Mouse (Mus musculus) ES-E14 (cell line): Measurements from ENCODE around the gene Bag6.
"Not testable (repeated sequence)": the region's sequence is repeated elsewhere in the genome, so short reads cannot be mapped to it uniquely, and the experiment has no call there.

Experiments
- CHD2 ChIP-seq: IDR thresholded peaks from 2 replicates; pipeline ENCODE4 v1.6.1; 2014; ENCODE audit warnings: mild to moderate bottlenecking, low read depth, low read length, inconsistent platforms
- MAFK ChIP-seq: IDR thresholded peaks from 2 replicates; pipeline ENCODE4 v1.6.1; 2014; ENCODE audit warnings: mild to moderate bottlenecking, low read depth, low read length, inconsistent platforms; ENCODE audit not compliant: insufficient read depth
- ZNF384 ChIP-seq: IDR thresholded peaks from 2 replicates; pipeline ENCODE4 v1.6.1; 2012; ENCODE audit warnings: low read depth, low read length, inconsistent platforms

- not testable (repeated sequence) for TF ChIP-seq CHD2, ZNF384, MAFK
Observed at GRCm38 (mm10) chr17:35124261-35124896, 10.6 kb upstream of the Bag6 start.
